Mouse (Mus musculus) gastrocnemius, postnatal 10 days (tissue): Measurements from ENCODE around the gene Oxtr. TPM values are rescaled to one million over a fixed set of nuclear protein-coding genes. Genes with fewer than 3 reads are reported as not detected.

ENCODE experiments used
- DNase-seq: peaks from one replicate; pipeline ENCODE4 v3.0.0; 2021; ENCODE audit warnings: mixed read lengths
- long read RNA-seq, 2 experiments: library from polyadenylated mRNA; stranded (forward); transcript quantifications; one replicate each; pipeline ENCODE4 v2.0.0; 2021
- total RNA-seq, 2 experiments: library from RNA; stranded (reverse); gene quantifications; 2 replicates each; pipeline ENCODE4 v1.2.3; 2021

Gene Oxtr
- total RNA-seq = under 1 TPM; 0.23 to 0.34 TPM
- long read RNA-seq, experiment 1 = 0 reads
- long read RNA-seq, experiment 2 = 0 reads

DNA sequence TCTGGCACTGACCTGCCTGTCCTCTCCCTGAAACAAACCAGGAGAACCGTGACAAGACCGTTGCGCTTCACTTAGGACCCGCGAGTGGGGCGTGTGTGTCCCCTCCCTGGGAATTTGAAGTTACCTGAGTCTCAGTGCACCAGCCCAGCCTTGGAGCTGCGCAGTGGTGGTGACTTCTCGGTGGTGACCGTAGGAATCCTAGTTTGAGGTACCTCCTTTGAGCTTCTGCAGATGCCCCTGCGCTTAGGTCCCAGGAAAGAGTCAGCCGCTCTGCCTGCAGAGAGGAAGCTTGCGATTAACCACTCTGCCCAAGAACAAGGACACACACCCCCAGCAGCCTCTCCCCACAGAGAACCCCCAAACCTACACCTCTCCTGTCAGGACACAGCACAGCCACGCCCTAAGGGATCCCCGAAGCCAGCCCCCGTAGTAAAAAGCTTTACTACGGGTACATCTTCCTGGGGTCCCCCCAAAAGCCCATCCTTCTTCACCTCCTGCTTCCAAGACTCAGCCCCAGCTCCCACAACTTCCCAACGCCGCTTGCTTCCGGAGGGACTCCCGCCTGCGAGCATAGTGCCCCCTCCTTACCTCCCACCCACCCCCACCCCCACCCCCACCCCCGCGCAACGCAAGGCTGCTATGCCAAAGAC, at the start of gene Oxtr:
TSS of gene Oxtr (minus strand) at position 34 of the 650 bp plus-strand sequence.
- no peak for DNase-seq

DNA sequence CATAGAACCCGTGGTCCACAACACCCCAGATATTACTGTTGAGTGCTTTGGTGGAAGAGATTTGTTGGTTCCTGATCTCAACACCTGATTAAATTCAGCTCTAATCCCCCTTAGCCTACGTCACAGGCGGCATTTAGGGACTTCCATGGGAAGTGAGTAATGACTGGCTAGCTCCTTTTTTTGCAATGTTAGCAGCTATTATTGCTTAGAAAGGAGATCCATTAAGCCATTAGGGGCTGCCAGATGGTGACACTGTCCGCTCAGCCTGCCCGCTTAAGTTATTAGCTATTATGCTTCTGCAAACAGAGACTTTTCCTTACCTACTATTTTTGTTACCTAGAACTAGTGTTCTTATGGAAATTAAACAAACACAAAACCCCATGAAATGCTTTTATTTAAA, 35.7 kb upstream of the Oxtr start:
- no peak for DNase-seq

- DNase-seq = no peak
These were observed 34.7 kb upstream of the Oxtr start for GRCm38 (mm10) chr6:112524459-112524858.

GRCm38 (mm10) chr6:112517991-112518390, 28.2 kb upstream of the Oxtr start:
- DNase-seq = no peak

GRCm38 (mm10) chr6:112517572-112517971, 27.8 kb upstream of the Oxtr start:
- DNase-seq = no peak

- DNase-seq = no peak
These were observed 26.8 kb upstream of the Oxtr start for GRCm38 (mm10) chr6:112516496-112516895.

GRCm38 (mm10) chr6:112514591-112514990, 24.8 kb upstream of the Oxtr start:
- no peak for DNase-seq

- no peak for DNase-seq
These were observed 20.6 kb upstream of the Oxtr start for GRCm38 (mm10) chr6:112510346-112510745.

DNA sequence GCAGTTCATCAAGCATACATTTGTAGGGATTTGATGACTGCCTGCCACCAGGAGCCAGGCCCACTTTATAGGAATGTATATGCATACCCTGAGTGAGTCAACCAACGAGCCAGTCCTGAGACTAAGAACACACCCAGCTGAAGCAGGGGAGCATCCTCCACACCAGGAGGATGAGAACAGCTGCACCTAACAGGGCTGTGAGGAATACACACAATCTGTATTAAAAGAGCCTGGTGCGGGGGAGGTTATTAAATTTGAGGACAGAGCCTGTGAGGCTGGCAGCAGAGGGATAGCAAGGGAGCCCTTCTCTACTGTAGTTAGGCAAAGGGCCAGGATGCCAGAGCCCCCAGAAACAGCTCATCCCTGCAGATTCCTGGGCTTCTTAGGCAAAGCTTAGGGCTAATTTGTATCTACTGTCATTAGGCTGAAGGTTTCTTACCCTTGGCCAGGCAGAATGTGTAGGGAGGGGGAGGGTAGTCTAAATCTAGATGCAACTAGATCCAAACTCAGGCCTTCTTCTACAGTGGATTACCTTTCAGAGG, 19.9 kb upstream of the Oxtr start:
- no peak for DNase-seq

- no peak for DNase-seq
These were observed 17.9 kb upstream of the Oxtr start for GRCm38 (mm10) chr6:112507617-112508016.

GRCm38 (mm10) chr6:112501156-112501555, 11.4 kb upstream of the Oxtr start:
- peak; percentile 55 for DNase-seq

DNA sequence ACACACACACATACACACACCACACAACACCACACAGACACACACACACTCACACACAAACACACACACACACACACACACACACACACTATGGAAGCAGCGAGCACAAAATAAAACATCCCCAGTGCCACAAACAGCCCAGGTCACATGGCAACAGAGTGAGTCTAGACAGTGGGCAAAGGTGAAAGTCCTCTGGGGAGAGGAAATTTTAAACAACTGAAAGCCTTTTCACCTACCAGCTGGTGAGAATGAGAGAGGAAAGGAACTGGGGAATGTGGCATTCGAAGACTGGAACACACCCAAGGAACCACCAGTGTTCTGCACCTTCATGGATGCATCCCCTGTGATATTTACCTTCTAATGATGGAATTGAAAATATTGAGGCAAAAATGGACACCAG, 9.7 kb upstream of the Oxtr start:
- DNase-seq = no peak

DNA sequence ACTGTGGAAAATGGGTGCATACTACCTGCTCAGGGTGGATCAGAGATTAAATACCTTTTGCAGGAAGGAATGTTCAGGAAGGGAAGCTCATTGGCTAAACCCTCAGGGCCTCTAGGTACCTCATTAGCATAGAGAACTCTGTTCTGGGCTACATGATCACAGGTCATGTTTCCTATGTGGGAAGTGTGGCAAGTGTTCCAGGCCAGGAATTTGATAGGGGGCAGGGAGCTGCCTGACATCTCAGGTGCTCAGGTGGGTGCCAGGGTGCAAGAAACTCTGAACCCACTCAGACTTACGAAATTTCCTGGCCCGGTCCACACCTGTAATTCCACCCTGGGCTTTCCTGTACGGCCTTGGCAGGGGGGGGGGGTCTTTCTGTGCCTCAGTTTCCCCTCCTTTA, 9.0 kb upstream of the Oxtr start:
- no peak for DNase-seq

- DNase-seq = no peak
These were observed 7.7 kb upstream of the Oxtr start for GRCm38 (mm10) chr6:112497456-112497855.

DNA sequence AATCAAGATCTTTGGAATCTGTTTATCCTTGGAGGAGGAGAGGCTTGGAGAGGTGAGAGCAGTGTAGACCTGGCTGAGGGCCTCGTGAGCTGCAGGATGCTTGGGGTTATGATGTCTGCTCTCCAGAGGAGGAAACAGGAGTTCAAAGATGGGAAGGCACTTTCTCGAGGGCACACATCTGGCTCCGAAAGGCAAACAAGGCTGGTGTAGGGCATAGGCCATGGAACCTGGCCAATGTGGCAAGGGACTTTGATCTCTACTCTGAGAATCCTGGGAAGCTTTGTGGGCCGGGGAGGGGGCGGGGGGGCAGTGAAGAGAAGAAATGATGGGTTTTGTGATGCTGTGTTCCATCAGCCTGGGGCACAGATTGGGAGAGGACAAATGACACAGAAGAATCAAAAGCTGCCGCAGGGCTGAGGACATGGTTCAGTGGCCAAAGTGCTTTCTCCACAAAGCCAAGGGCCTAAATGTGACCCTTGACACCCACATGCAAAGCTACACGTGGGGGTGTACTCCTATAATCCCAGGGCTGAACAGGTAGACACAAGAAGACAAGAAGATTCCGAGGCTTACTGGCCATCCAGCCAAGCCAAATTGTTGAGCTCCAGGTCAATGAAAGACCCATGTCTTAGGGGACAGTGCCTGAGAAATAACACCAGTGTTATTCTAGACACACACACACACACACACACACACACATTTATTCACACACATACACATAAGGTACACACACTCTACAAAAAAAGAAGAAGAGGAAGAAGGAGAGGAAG, 6.7 kb upstream of the Oxtr start:
- DNase-seq = no peak

DNA sequence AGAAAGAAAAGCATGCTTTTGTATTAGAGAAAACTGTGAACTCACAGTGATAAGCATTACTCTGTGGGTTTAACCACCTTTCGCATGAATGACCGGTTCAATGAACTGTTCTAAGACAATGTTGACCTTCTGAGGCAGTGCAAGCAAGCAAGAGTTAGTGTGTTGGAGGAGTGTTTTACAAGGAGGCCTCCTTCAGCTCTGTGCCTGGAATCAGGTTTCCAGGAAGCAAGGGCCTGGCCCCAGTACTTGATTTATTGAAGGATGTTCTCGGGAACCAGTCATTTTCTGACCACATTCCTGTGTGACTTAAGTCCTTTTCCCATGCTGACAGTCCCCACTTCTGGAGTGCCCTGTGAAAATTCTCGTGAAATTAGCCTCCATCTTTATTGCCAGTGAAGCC, 5.5 kb upstream of the Oxtr start:
- DNase-seq = no peak

GRCm38 (mm10) chr6:112494620-112495081, 4.9 kb upstream of the Oxtr start:
- no peak for DNase-seq

DNA sequence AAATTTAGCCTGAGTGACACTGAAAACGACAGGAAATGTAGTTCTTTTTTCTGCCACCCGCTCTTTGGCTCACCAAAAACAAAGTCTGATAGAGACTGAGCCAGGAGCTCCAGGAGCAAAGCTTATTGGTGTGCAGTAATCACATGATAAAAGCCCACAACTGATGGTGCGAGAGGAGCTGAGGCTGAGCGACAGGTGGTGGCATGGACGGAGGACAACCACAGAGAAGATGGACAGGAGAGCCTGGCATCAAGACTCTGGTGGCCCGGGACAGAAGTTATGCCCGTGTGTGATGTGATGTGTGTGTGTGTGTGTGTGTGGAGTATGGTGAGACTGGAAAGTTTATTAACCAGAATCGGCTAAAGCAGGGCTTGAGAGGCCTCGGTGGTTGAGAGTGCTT, 3.6 kb upstream of the Oxtr start:
- DNase-seq = no peak

- DNase-seq = no peak
These were observed 2.9 kb upstream of the Oxtr start for GRCm38 (mm10) chr6:112492656-112493055.

GRCm38 (mm10) chr6:112491521-112491920, 1.8 kb upstream of the Oxtr start:
- DNase-seq = no peak

DNA sequence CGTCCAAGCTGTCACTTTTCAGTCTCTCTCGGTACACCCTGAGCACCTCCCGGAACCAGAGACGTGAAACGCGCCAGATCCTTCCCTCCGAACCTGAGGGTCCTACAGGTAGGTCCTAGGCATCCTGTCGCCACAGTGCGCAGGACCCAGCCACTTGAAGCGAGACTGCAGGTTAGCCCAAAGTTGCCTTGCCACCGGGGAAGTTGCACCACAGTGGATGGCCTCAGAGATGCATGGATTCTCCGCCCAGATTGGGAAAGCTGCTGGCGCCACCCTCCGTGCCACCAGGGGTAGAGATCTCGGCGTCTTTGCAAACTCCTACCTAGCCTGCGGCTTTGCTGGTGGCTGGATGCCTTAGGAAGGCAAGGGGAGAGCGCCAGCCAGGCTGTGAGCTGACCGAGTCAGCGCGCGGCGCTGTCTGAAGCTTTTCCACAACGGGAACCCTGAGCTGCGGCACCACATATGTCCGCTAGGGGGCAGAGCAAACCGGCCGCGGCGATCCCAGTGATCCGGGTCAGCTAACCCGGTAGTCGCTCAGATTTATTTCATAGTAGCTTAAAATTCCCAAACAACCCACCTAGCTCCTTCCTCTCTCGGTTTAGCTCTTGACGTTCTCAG, 991 bp upstream of the Oxtr start:
- peak; percentile 91 for DNase-seq

DNA sequence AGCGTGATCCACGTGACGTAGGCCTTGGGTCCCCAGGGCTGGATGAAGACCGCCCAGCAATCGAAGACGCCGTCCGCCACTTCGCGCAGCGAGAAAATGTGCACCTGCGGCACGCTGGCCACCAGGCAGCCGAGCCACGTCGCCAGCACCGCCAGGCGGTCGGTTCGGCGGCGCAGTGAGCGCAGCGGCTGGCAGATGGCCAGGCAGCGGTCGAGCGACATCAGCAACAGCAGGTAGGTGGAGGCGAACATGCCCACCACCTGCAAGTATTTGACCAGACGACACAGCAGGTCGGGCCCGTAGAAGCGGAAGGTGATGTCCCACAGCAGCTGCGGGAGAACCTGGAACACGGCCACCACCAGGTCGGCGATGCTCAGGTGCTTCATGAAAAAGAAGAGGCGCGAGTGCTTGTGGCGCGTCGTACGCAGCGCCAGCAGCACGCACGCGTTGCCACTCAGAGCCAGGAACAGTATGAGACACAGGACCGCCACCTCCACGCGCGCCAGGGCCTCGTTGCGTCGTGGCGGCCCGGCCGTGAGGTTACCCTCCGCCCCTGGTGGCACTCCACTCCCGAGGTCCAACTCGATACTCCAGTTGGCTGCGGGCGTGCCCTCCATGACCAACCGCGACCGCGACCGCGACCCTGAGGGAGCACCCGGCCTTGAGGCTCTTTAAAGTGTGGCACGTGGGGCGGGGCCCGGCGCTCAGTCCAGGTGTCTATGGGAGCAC, 398 bp downstream of the Oxtr start:
- DNase-seq = peak; percentile 37
